In genomic region chr17:18455619-18456140, GRCm38 (mm10) we compare ENCODE assay signal across 24 mouse cellular contexts. TPM values are rescaled to one million over a fixed set of nuclear protein-coding genes. Genes with fewer than 3 reads are reported as not detected.
"Had no signal": no experiment of that assay in that cellular context is flagged by ENCODE, and none has a peak within 500 bp of the region (broad histone marks: within the 10 kb centered on the region; RNA-seq: fewer than 3 reads in every experiment).

No protein-coding gene starts in this region.

- DNase-seq: retina, postnatal 1 day; right cerebral cortex, adult 18-20 months; right cerebral cortex, postnatal 14 days; right cerebral cortex, postnatal 25 days; right cerebral cortex, postnatal 4 days; spleen, adult 18-20 months; thymus, adult 18-20 months; thymus, adult 2 months; thymus, postnatal 14 days; thymus, postnatal 25 days; thymus, postnatal 36 days; thymus, postnatal 4 days had no signal

- H3K4me2 ChIP-seq: neural tube, embryonic 13.5 days; neural tube, embryonic 15.5 days; stomach, embryonic 15.5 days had no signal

- H3K27me3 ChIP-seq: neural tube, embryonic 13.5 days; neural tube, embryonic 15.5 days; stomach, embryonic 15.5 days had no signal

- H3K27ac ChIP-seq: neural tube, embryonic 13.5 days; neural tube, embryonic 15.5 days; stomach, embryonic 15.5 days; stomach, postnatal 0 days had no signal

- H3K4me1 ChIP-seq: neural tube, embryonic 13.5 days; neural tube, embryonic 15.5 days; stomach, embryonic 15.5 days had no signal

- H3K36me3 ChIP-seq: neural tube, embryonic 13.5 days; neural tube, embryonic 15.5 days; stomach, embryonic 15.5 days had no signal

- H3K4me3 ChIP-seq: neural tube, embryonic 13.5 days; neural tube, embryonic 15.5 days; stomach, embryonic 15.5 days had no signal

- H3K9ac ChIP-seq: neural tube, embryonic 13.5 days; neural tube, embryonic 15.5 days; stomach, embryonic 15.5 days had no signal

- H3K9me3 ChIP-seq: stomach, embryonic 15.5 days had no signal

RNA-seq across cellular contexts. Expression of gene Vmn2r95, which starts 31.8 kb away (rescaled TPM):
- polyA plus RNA-seq: neural tube, embryonic 13.5 days; neural tube, embryonic 14.5 days; neural tube, embryonic 15.5 days; small intestine, adult 2 months; spleen, adult 2 months; stomach, embryonic 14.5 days; stomach, embryonic 15.5 days; stomach, embryonic 16.5 days; stomach, postnatal 0 days; testis, adult 2 months; thymus, adult 2 months; thymus, postnatal 0 days; urinary bladder, adult 2 months had no signal
